In genomic region chr4:149058298-149058697, GRCm38 (mm10) we compare ENCODE assay signal across 15 mouse cellular contexts. TPM values are rescaled to one million over a fixed set of nuclear protein-coding genes. Genes with fewer than 3 reads are reported as not detected.
DNase-seq lines count a peak whose midpoint lies in the region; ATAC-seq lines count a peak whose summit lies in the region.
"Had no signal": no experiment of that assay in that cellular context is flagged by ENCODE, and none has a peak within 500 bp of the region (broad histone marks: within the 10 kb centered on the region; RNA-seq: fewer than 3 reads in every experiment).

No protein-coding gene starts in this region.

- no peaks in the 10 kb centered on the region for H3K9me3 ChIP-seq in forebrain, embryonic 12.5 days
- H3K9me3 ChIP-seq in forebrain, embryonic 11.5 days (ENCODE audit: control insufficient read depth, low read length): no peaks in the 10 kb centered on the region
- no peaks in the 10 kb centered on the region for H3K9me3 ChIP-seq in hindbrain, embryonic 12.5 days (replicated peaks)
- H3K9me3 ChIP-seq in hindbrain, embryonic 11.5 days (ENCODE audit: control insufficient read depth, low read length): no peaks in the 10 kb centered on the region
- H3K9me3 ChIP-seq in midbrain, embryonic 15.5 days: no peaks in the 10 kb centered on the region
- H3K9me3 ChIP-seq: G1E; liver, embryonic 12.5 days had no signal

- H3K4me1 ChIP-seq in forebrain, embryonic 12.5 days: peaks cover 53% of the 10 kb centered on the region
- H3K4me1 ChIP-seq in forebrain, embryonic 11.5 days (replicated peaks; ENCODE audit: control insufficient read depth, insufficient read depth, low read length): peaks cover 23% of the 10 kb centered on the region
- H3K4me1 ChIP-seq in hindbrain, embryonic 12.5 days: peaks cover 66% of the 10 kb centered on the region
- H3K4me1 ChIP-seq in hindbrain, embryonic 11.5 days (replicated peaks; ENCODE audit: control insufficient read depth, insufficient read depth, low read length): peaks cover 10% of the 10 kb centered on the region; the same call in 1 of the 2 replicates
- peaks cover 30% of the 10 kb centered on the region for H3K4me1 ChIP-seq in midbrain, embryonic 15.5 days

- H3K36me3 ChIP-seq in forebrain, embryonic 12.5 days (replicated peaks): no peaks in the 10 kb centered on the region
- no peaks in the 10 kb centered on the region for H3K36me3 ChIP-seq in forebrain, embryonic 11.5 days (ENCODE audit: control insufficient read depth, insufficient read depth, low read length)
- H3K36me3 ChIP-seq in hindbrain, embryonic 12.5 days: no peaks in the 10 kb centered on the region
- H3K36me3 ChIP-seq in hindbrain, embryonic 11.5 days (ENCODE audit: control insufficient read depth, insufficient read depth, low read length): no peaks in the 10 kb centered on the region
- no peaks in the 10 kb centered on the region for H3K36me3 ChIP-seq in midbrain, embryonic 15.5 days (replicated peaks)

- H3K4me2 ChIP-seq in forebrain, embryonic 12.5 days: no peak overlapping the region
- no peak overlapping the region for H3K4me2 ChIP-seq in forebrain, embryonic 11.5 days (ENCODE audit: low read depth, low read length, severe bottlenecking)
- H3K4me2 ChIP-seq in hindbrain, embryonic 12.5 days (replicated peaks): no peak overlapping the region
- no peak overlapping the region for H3K4me2 ChIP-seq in hindbrain, embryonic 11.5 days (replicated peaks; ENCODE audit: low read depth, low read length)
- H3K4me2 ChIP-seq in midbrain, embryonic 15.5 days: no peak overlapping the region
- H3K4me2 ChIP-seq: liver, embryonic 12.5 days had no signal

- H3K27me3 ChIP-seq in forebrain, embryonic 12.5 days: no peaks in the 10 kb centered on the region
- no peaks in the 10 kb centered on the region for H3K27me3 ChIP-seq in forebrain, embryonic 11.5 days (ENCODE audit: control insufficient read depth, insufficient read depth, low read length)
- H3K27me3 ChIP-seq in hindbrain, embryonic 12.5 days: no peaks in the 10 kb centered on the region
- no peaks in the 10 kb centered on the region for H3K27me3 ChIP-seq in hindbrain, embryonic 11.5 days (ENCODE audit: control insufficient read depth, insufficient read depth, low read length)
- no peaks in the 10 kb centered on the region for H3K27me3 ChIP-seq in midbrain, embryonic 15.5 days (replicated peaks)
- H3K27me3 ChIP-seq: liver, embryonic 12.5 days had no signal

- no peak for DNase-seq in forebrain, embryonic 11.5 days (ENCODE audit: low spot score)
- DNase-seq in hindbrain, embryonic 11.5 days (ENCODE audit: low spot score): no peak
- peak; percentile 41 for DNase-seq in urinary bladder, postnatal 14 days (ENCODE audit: low spot score)
- no peak for DNase-seq in urinary bladder, adult 18-20 months (ENCODE audit: low spot score in 2 of 2)
- DNase-seq in adrenal gland, postnatal 25 days: no peak
- DNase-seq: cerebellum, adult 9-11 months; gastrocnemius, adult 2 months; kidney, postnatal 4 days; thymus, adult 2 months had no signal

- WGBS in forebrain, embryonic 12.5 days: 26% methylated on average over 7 of the region's 7 CpGs
- WGBS in forebrain, embryonic 11.5 days: 38% methylated on average over 7 of the region's 7 CpGs
- 51% methylated on average over 7 of the region's 7 CpGs for WGBS in hindbrain, embryonic 12.5 days
- WGBS in hindbrain, embryonic 11.5 days: 51% methylated on average over 7 of the region's 7 CpGs
- WGBS in midbrain, embryonic 15.5 days: 57% methylated on average over 7 of the region's 7 CpGs

- no peak overlapping the region for H3K9ac ChIP-seq in forebrain, embryonic 12.5 days
- no peak overlapping the region for H3K9ac ChIP-seq in forebrain, embryonic 11.5 days (ENCODE audit: low read length)
- H3K9ac ChIP-seq in hindbrain, embryonic 12.5 days: 0 out of 2 replicates have a peak overlapping the region, but pooled peaks have one; percentile 18
- H3K9ac ChIP-seq in hindbrain, embryonic 11.5 days (ENCODE audit: low read depth, low read length): no peak overlapping the region
- no peak overlapping the region for H3K9ac ChIP-seq in midbrain, embryonic 15.5 days
- H3K9ac ChIP-seq: liver, embryonic 12.5 days had no signal

- no peak overlapping the region for H3K4me3 ChIP-seq in forebrain, embryonic 12.5 days (replicated peaks)
- H3K4me3 ChIP-seq in forebrain, embryonic 11.5 days (ENCODE audit: low read depth, low read length): no peak overlapping the region
- no peak overlapping the region for H3K4me3 ChIP-seq in hindbrain, embryonic 12.5 days
- no peak overlapping the region for H3K4me3 ChIP-seq in hindbrain, embryonic 11.5 days (ENCODE audit: low read depth, low read length)
- H3K4me3 ChIP-seq in midbrain, embryonic 15.5 days: no peak overlapping the region
- H3K4me3 ChIP-seq: gastrocnemius, adult 2 months; left cerebral cortex, adult 2 months; liver, embryonic 12.5 days had no signal

- peak overlapping the region; percentile 22; the same call in 1 of the 2 replicates for H3K27ac ChIP-seq in forebrain, embryonic 12.5 days
- H3K27ac ChIP-seq in forebrain, embryonic 11.5 days (ENCODE audit: low read depth, low read length): no peak overlapping the region
- H3K27ac ChIP-seq in hindbrain, embryonic 12.5 days: peak overlapping the region; percentile 40; the same call in 1 of the 2 replicates
- H3K27ac ChIP-seq in hindbrain, embryonic 11.5 days (ENCODE audit: low read depth, low read length): no peak overlapping the region
- no peak overlapping the region for H3K27ac ChIP-seq in midbrain, embryonic 15.5 days
- H3K27ac ChIP-seq: gastrocnemius, adult 2 months; left cerebral cortex, adult 2 months; liver, embryonic 12.5 days had no signal

- ATAC-seq in forebrain, embryonic 12.5 days (ENCODE audit: low FRiP score): peak; percentile 16; the same call in 1 of the 2 replicates
- ATAC-seq in forebrain, embryonic 11.5 days (replicated peaks; ENCODE audit: low FRiP score): no peak
- peak; percentile 24; the same call in 1 of the 2 replicates for ATAC-seq in hindbrain, embryonic 12.5 days (ENCODE audit: low FRiP score)
- ATAC-seq in hindbrain, embryonic 11.5 days (ENCODE audit: low FRiP score): no peak
- ATAC-seq in midbrain, embryonic 15.5 days (replicated peaks): no peak
- ATAC-seq: liver, embryonic 12.5 days had no signal

RNA-seq across cellular contexts. Expression of gene Pex14, which starts 41.4 kb away (rescaled TPM):
- polyA plus RNA-seq in forebrain, embryonic 12.5 days (2016; fragmentation: Nextera tagmentation; extraction: Ambion mirVana): 46.3 and 49.2 TPM in 2 replicates
- 43.5 TPM in 2 replicates for polyA plus RNA-seq in forebrain, embryonic 11.5 days (2014; fragmentation: Nextera tagmentation; extraction: Ambion mirVana)
- polyA plus RNA-seq in hindbrain, embryonic 12.5 days (2016; fragmentation: Nextera tagmentation; extraction: Ambion mirVana): 49.4 and 55.5 TPM in 2 replicates
- polyA plus RNA-seq in hindbrain, embryonic 11.5 days (2014; fragmentation: Nextera tagmentation; extraction: Ambion mirVana): 29.9 and 33.5 TPM in 2 replicates
- 58.1 and 60.2 TPM in 2 replicates for polyA plus RNA-seq in midbrain, embryonic 15.5 days (2015; fragmentation: Nextera tagmentation; extraction: Ambion mirVana)
- total RNA-seq in adrenal gland, postnatal 25 days (2021): 73.6 and 74.6 TPM in 2 replicates

RNA-seq across cellular contexts. Expression of gene Dffa, which starts 45.6 kb away (rescaled TPM):
- polyA plus RNA-seq in forebrain, embryonic 12.5 days (2016; fragmentation: Nextera tagmentation; extraction: Ambion mirVana): 24.2 and 26.4 TPM in 2 replicates
- 28.5 and 29.6 TPM in 2 replicates for polyA plus RNA-seq in forebrain, embryonic 11.5 days (2014; fragmentation: Nextera tagmentation; extraction: Ambion mirVana)
- polyA plus RNA-seq in hindbrain, embryonic 12.5 days (2016; fragmentation: Nextera tagmentation; extraction: Ambion mirVana): 30.2 and 30.6 TPM in 2 replicates
- 29.0 and 30.9 TPM in 2 replicates for polyA plus RNA-seq in hindbrain, embryonic 11.5 days (2014; fragmentation: Nextera tagmentation; extraction: Ambion mirVana)
- polyA plus RNA-seq in midbrain, embryonic 15.5 days (2015; fragmentation: Nextera tagmentation; extraction: Ambion mirVana): 24.2 and 24.7 TPM in 2 replicates
- 24.3 and 26.2 TPM in 2 replicates for total RNA-seq in adrenal gland, postnatal 25 days (2021)

Comparison
In these comparisons a context has a peak if more than half of its experiments do, and no peak if none do; other contexts are left out.
1. ATAC-seq: peak in forebrain, embryonic 12.5 days (single experiment) and hindbrain, embryonic 12.5 days (single experiment); none in forebrain, embryonic 11.5 days (single experiment), hindbrain, embryonic 11.5 days (single experiment) and midbrain, embryonic 15.5 days (single experiment).
2. H3K27ac ChIP-seq: peak in forebrain, embryonic 12.5 days (single experiment) and hindbrain, embryonic 12.5 days (single experiment); none in forebrain, embryonic 11.5 days (single experiment), hindbrain, embryonic 11.5 days (single experiment) and midbrain, embryonic 15.5 days (single experiment).